Comparison of ENCODE assay signal across 24 mouse cellular contexts in genomic region chr13:120320183-120320582, GRCm38 (mm10). TPM values are rescaled to one million over a fixed set of nuclear protein-coding genes. Genes with fewer than 3 reads are reported as not detected.
"Had no signal": no experiment of that assay in that cellular context is flagged by ENCODE, and none has a peak within 500 bp of the region (broad histone marks: within the 10 kb centered on the region; RNA-seq: fewer than 3 reads in every experiment).

No protein-coding gene starts in this region.

- H3K9ac ChIP-seq: kidney, embryonic 15.5 days; limb, embryonic 12.5 days; limb, embryonic 15.5 days; liver, embryonic 14.5 days; liver, postnatal 0 days; lung, embryonic 14.5 days; midbrain, embryonic 13.5 days; neural tube, embryonic 13.5 days; stomach, embryonic 15.5 days had no signal

- H3K4me3 ChIP-seq: kidney, embryonic 15.5 days; limb, embryonic 12.5 days; limb, embryonic 15.5 days; midbrain, embryonic 10.5 days; midbrain, embryonic 13.5 days; myocyte; neural tube, embryonic 13.5 days; stomach, embryonic 15.5 days had no signal

- H3K9me3 ChIP-seq: kidney, embryonic 15.5 days; limb, embryonic 15.5 days; midbrain, embryonic 13.5 days; neural tube, embryonic 13.5 days; stomach, embryonic 15.5 days had no signal

- H3K27ac ChIP-seq: kidney, embryonic 15.5 days; limb, embryonic 12.5 days; limb, embryonic 15.5 days; liver, embryonic 14.5 days; macrophage; midbrain, embryonic 10.5 days; midbrain, embryonic 13.5 days; neural tube, embryonic 13.5 days; stomach, embryonic 15.5 days had no signal

- H3K36me3 ChIP-seq: kidney, embryonic 15.5 days; limb, embryonic 12.5 days; limb, embryonic 15.5 days; midbrain, embryonic 10.5 days; midbrain, embryonic 13.5 days; neural tube, embryonic 13.5 days; stomach, embryonic 15.5 days had no signal

- DNase-seq: kidney, postnatal 10 days; kidney, postnatal 36 days; left cerebral cortex, postnatal 4 days; liver, postnatal 0 days; retina, postnatal 1 day; right cerebral cortex, postnatal 25 days; spleen, adult 18-20 months; thymus, adult 18-20 months; thymus, postnatal 4 days had no signal

- ATAC-seq: lung, postnatal 0 days; midbrain, embryonic 13.5 days; midbrain, embryonic 16.5 days had no signal

- H3K27me3 ChIP-seq: kidney, embryonic 15.5 days; limb, embryonic 12.5 days; limb, embryonic 15.5 days; midbrain, embryonic 13.5 days; neural tube, embryonic 13.5 days; stomach, embryonic 15.5 days had no signal

- H3K4me1 ChIP-seq: kidney, embryonic 15.5 days; limb, embryonic 12.5 days; limb, embryonic 15.5 days; midbrain, embryonic 10.5 days; midbrain, embryonic 13.5 days; neural tube, embryonic 13.5 days; stomach, embryonic 15.5 days had no signal

- H3K4me2 ChIP-seq: kidney, embryonic 15.5 days; limb, embryonic 12.5 days; limb, embryonic 15.5 days; liver, embryonic 11.5 days; lung, embryonic 14.5 days; midbrain, embryonic 13.5 days; neural tube, embryonic 13.5 days; stomach, embryonic 15.5 days had no signal

RNA-seq across cellular contexts. Expression of gene Tcstv3, which starts 3.5 kb away (rescaled TPM):
- polyA plus RNA-seq: kidney, embryonic 15.5 days; limb, embryonic 12.5 days; limb, embryonic 15.5 days; liver, embryonic 11.5 days; liver, embryonic 14.5 days; liver, postnatal 0 days; lung, embryonic 14.5 days; lung, postnatal 0 days; macrophage; midbrain, embryonic 10.5 days; midbrain, embryonic 13.5 days; midbrain, embryonic 16.5 days; myocyte; neural tube, embryonic 13.5 days; stomach, embryonic 15.5 days; testis, adult 2 months had no signal

RNA-seq across cellular contexts. Expression of gene BC147527, which starts 20.0 kb away (rescaled TPM):
- polyA plus RNA-seq: limb, embryonic 12.5 days; midbrain, embryonic 16.5 days; myocyte had no signal

RNA-seq across cellular contexts. Expression of gene AF067061, which starts 57.3 kb away (rescaled TPM):
- polyA plus RNA-seq: kidney, embryonic 15.5 days; limb, embryonic 12.5 days; limb, embryonic 15.5 days; liver, embryonic 11.5 days; liver, embryonic 14.5 days; liver, postnatal 0 days; lung, embryonic 14.5 days; lung, postnatal 0 days; macrophage; midbrain, embryonic 10.5 days; midbrain, embryonic 13.5 days; midbrain, embryonic 16.5 days; myocyte; neural tube, embryonic 13.5 days; stomach, embryonic 15.5 days; testis, adult 2 months had no signal
